Mouse (Mus musculus) thymus, adult 2 months (tissue): ENCODE data around the gene Enho. TPM values are rescaled to one million over a fixed set of nuclear protein-coding genes. Genes with fewer than 3 reads are reported as not detected.

Experiments
- DNase-seq: peaks from one replicate; pipeline ENCODE4 v3.0.0; 2021
- H3K27ac ChIP-seq: fragments of 200-500 bp; 2 replicates; pipeline ENCODE4 v1.5.1; 2012; ENCODE audit warnings: low read length, control low read depth; ENCODE audit not compliant: control insufficient read depth, insufficient read depth
- H3K27me3 ChIP-seq: fragments of 200-500 bp; 2 replicates; pipeline ENCODE4 v1.6.1; 2012; ENCODE audit warnings: mild to moderate bottlenecking, low read length, moderate library complexity, mixed read lengths; ENCODE audit not compliant: control insufficient read depth, insufficient read depth
- H3K36me3 ChIP-seq: fragments of 200-500 bp; 2 replicates; pipeline ENCODE4 v1.6.1; 2012; ENCODE audit warnings: mild to moderate bottlenecking, low read length, moderate library complexity; ENCODE audit not compliant: control insufficient read depth, insufficient read depth
- H3K4me1 ChIP-seq: fragments of 200-500 bp; replicated peaks from 2 replicates; pipeline ENCODE4 v1.6.1; 2012; ENCODE audit warnings: low read length; ENCODE audit not compliant: control insufficient read depth, insufficient read depth
- H3K4me3 ChIP-seq: fragments of 200-500 bp; 2 replicates; pipeline ENCODE4 v1.5.1; 2012; ENCODE audit warnings: mild to moderate bottlenecking, low read length, control low read depth, moderate library complexity; ENCODE audit not compliant: control insufficient read depth, insufficient read depth
- CTCF ChIP-seq: fragments of 200-500 bp; IDR thresholded peaks from 2 replicates; pipeline ENCODE4 v1.5.1; 2012; ENCODE audit warnings: mild to moderate bottlenecking, control low read depth, low read length, moderate library complexity, borderline replicate concordance; ENCODE audit not compliant: control insufficient read depth, poor library complexity, insufficient read depth; ENCODE audit errors: extremely low read depth
- POLR2A ChIP-seq: fragments of 200-500 bp; IDR thresholded peaks from 2 replicates; pipeline ENCODE4 v1.6.1; 2012; ENCODE audit warnings: mild to moderate bottlenecking, low read length, control low read depth, moderate library complexity; ENCODE audit not compliant: control insufficient read depth, poor library complexity, insufficient read depth; ENCODE audit errors: extremely low read depth
- WGBS: fragments of 180-500 bp; shearing (Covaris S2); methylation state at CpG from one replicate; pipeline ENCODE4 v1.1.7; 2018; 5-methylcytosine and 5-hydroxymethylcytosine counted together
- polyA plus RNA-seq: library from polyadenylated mRNA; depleted of rRNA; stranded (reverse); fragments of >200 nt; gene quantifications from 2 replicates; pipeline ENCODE4 v1.2.3, GENCODE M21; 2012

The Enho gene
- polyA plus RNA-seq, 1 experiment, result 10.3 TPM

GRCm38 (mm10) chr4:41664533-41664932, 24.4 kb upstream of the Enho start:
- no peak overlapping the region for H3K4me3 ChIP-seq
- peaks cover 4% of the 10 kb centered on the region; the same call in 1 of the 2 replicates for H3K4me1 ChIP-seq
- H3K36me3 ChIP-seq, result no peaks in the 10 kb centered on the region
- 9% methylated on average over 7 of the region's 7 CpGs for whole genome bisulfite sequencing
- TF ChIP-seq POLR2A (no peak), CTCF (no peak)
- H3K27me3 ChIP-seq, result no peaks in the 10 kb centered on the region
- DNase-seq, result no peak
- H3K27ac ChIP-seq, result no peak overlapping the region

DNA sequence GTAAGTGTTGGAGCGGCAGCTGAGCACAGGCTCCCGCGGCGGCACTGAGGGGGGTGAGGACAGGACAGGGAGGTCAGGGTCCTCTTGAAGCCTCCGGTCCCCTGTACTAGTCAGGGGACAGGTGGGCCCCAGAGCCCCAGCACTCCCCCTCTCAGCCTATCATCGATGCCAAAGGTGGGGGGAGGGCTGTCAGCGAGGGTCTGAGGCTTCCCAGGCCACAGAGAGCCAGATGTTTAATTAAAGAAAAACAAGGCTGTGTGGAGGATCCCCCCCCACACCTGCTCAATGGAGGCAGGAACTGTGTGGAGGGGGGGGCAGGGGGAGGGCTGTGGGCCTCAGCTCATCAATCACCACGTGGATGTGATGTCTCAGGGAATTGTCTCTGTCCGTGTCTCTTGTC, 23.5 kb upstream of the Enho start:
- no peak for TF ChIP-seq CTCF
- no peak for TF ChIP-seq POLR2A
- no peaks in the 10 kb centered on the region for H3K36me3 ChIP-seq
- WGBS, result 64% methylated on average over 9 of the region's 9 CpGs
- no peaks in the 10 kb centered on the region for H3K27me3 ChIP-seq
- H3K27ac ChIP-seq, result no peak overlapping the region
- H3K4me1 ChIP-seq, result peaks cover 4% of the 10 kb centered on the region; the same call in 1 of the 2 replicates
- H3K4me3 ChIP-seq, result no peak overlapping the region
- DNase-seq, result no peak

DNA sequence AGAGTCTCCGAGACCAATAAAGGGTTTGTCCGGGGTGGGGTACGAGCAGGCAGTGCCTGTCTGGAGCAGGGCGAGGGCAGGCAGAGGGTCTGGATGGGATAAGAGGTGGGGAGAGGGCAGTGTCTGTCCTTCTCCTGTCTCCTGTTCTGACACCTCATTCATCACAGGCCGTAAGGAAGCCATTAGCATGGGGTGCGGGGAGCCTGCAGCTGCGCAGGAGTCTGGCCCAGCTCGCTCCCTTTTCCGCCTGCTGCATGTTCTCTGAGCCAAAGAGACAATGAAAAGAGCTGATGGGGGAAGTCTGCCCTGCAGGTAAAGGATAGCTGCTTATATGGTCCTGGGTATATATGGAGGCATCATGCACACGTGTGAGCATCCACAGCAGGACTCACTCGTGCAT, 22.6 kb upstream of the Enho start:
- 79% methylated on average over 11 of the region's 11 CpGs for WGBS
- Histone ChIP-seq H3K27me3 (no peaks in the 10 kb centered on the region), H3K4me1 (peaks cover 4% of the 10 kb centered on the region; the same call in 1 of the 2 replicates), H3K36me3 (no peaks in the 10 kb centered on the region), H3K27ac (no peak overlapping the region), H3K4me3 (no peak overlapping the region)
- TF ChIP-seq POLR2A (no peak), CTCF (no peak)
- DNase-seq, result no peak

DNA sequence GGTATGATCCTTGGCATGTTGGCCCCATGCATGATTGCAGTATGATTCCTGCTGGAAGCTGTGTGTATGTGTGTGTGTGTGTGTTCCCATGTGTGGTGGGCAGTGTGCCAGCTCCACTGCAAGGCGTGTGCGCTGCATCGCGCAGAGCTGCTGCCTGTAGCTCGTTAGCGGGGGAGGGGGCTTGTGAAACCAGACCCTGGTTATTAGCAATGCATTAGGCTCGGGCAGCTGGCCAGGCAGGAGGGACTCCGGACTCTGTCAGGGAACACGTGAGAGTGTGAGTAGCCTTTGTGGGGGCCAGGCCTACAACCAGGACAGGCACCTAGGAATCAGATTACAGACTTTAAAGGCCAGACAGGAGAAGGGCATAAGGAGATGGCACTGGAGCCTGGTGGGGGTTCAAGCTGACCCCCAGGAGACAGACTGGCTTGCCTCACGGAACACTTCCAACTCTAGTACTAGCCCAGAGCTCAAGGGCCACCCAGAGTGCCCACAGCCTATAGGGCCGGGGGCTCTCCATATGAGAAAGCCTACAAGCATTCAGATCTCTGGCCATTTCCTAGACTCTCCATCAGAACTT, 20.8 kb upstream of the Enho start:
- TF ChIP-seq POLR2A (no peak), CTCF (no peak)
- WGBS, result 89% methylated on average over 11 of the region's 11 CpGs
- H3K27ac ChIP-seq, result no peak overlapping the region
- H3K4me3 ChIP-seq, result no peak overlapping the region
- no peak for DNase-seq
- no peaks in the 10 kb centered on the region for H3K27me3 ChIP-seq
- peaks cover 4% of the 10 kb centered on the region; the same call in 1 of the 2 replicates for H3K4me1 ChIP-seq
- no peaks in the 10 kb centered on the region for H3K36me3 ChIP-seq

GRCm38 (mm10) chr4:41659556-41659955, 19.4 kb upstream of the Enho start:
- Histone ChIP-seq H3K27ac (no peak overlapping the region), H3K4me1 (peaks cover 1% of the 10 kb centered on the region; the same call in 1 of the 2 replicates), H3K36me3 (no peaks in the 10 kb centered on the region), H3K4me3 (no peak overlapping the region), H3K27me3 (no peaks in the 10 kb centered on the region)
- TF ChIP-seq POLR2A, result no peak
- no peak for TF ChIP-seq CTCF
- 92% methylated on average over 13 of the region's 13 CpGs for WGBS
- DNase-seq, result no peak

- H3K27me3 ChIP-seq, result no peaks in the 10 kb centered on the region
- no peak overlapping the region for H3K27ac ChIP-seq
- no peak for DNase-seq
- H3K36me3 ChIP-seq, result no peaks in the 10 kb centered on the region
- TF ChIP-seq CTCF, result no peak
- TF ChIP-seq POLR2A, result no peak
- 39% methylated on average over 25 of the region's 25 CpGs for WGBS
- no peaks in the 10 kb centered on the region for H3K4me1 ChIP-seq
- H3K4me3 ChIP-seq, result no peak overlapping the region
Measured at GRCm38 (mm10) chr4:41658566-41659384, 18.7 kb upstream of the Enho start.
